Mouse (Mus musculus) neural tube, embryonic 14.5 days (tissue): ENCODE measurements around the gene Alg12. TPM values are rescaled to one million over a fixed set of nuclear protein-coding genes. Genes with fewer than 3 reads are reported as not detected.

ENCODE experiments used
- polyA plus RNA-seq: library from polyadenylated mRNA; unstranded; fragments of >200 nt; fragmentation: Nextera tagmentation; extraction: Ambion mirVana; gene quantifications from 2 replicates; pipeline ENCODE4 v1.2.1, GENCODE M21; 2014

The Alg12 gene
- polyA plus RNA-seq, 1 experiment from 2014 or later: 8.1 TPM

Other genes starting within 250 kb of the Alg12 start
- gene Zdhhc25, start 219.0 kb downstream of the Alg12 start, polyA plus RNA-seq: not detected in 2 replicates
- 20.2 and 22.2 TPM in 2 replicates for gene Brd1, start 85.1 kb downstream of the Alg12 start, polyA plus RNA-seq
- gene Zbed4, start 67.7 kb downstream of the Alg12 start, polyA plus RNA-seq: 17.8 and 24.8 TPM in 2 replicates
- gene Creld2, start 328 bp upstream of the Alg12 start, polyA plus RNA-seq: 53.1 and 58.6 TPM in 2 replicates
- 45.7 and 54.9 TPM in 2 replicates for gene Pim3, start 42.9 kb upstream of the Alg12 start, polyA plus RNA-seq
- 0.11 and 0.13 TPM in 2 replicates for gene Ttll8, start 135.1 kb upstream of the Alg12 start, polyA plus RNA-seq
- gene Mlc1, start 159.7 kb upstream of the Alg12 start, polyA plus RNA-seq: 13.5 and 17.5 TPM in 2 replicates
- not detected in 2 replicates for gene Mov10l1, start 163.6 kb upstream of the Alg12 start, polyA plus RNA-seq
- gene Panx2, start 240.4 kb upstream of the Alg12 start, polyA plus RNA-seq: 6.4 and 8.0 TPM in 2 replicates